Mouse (Mus musculus) heart, embryonic 10.5 days (tissue): ENCODE data around the gene Chchd1. TPM values are rescaled to one million over a fixed set of nuclear protein-coding genes. Genes with fewer than 3 reads are reported as not detected.
A peak's percentile ranks its signal among the peaks of the same experiment; 100 is the strongest.

Experiments used
- DNase-seq: peaks from one replicate; pipeline ENCODE4 v3.0.0-alpha.2; 2017; ENCODE audit warnings: low spot score
- H3K27ac ChIP-seq: fragments of 300-500 bp; sonication (generic); 2 replicates; pipeline ENCODE4 v1.5.1; 2016; ENCODE audit warnings: mild to moderate bottlenecking
- H3K27me3 ChIP-seq: fragments of 300-500 bp; sonication (generic); 2 replicates; pipeline ENCODE4 v1.6.1; 2016; ENCODE audit warnings: mild to moderate bottlenecking; ENCODE audit not compliant: poor library complexity, insufficient read depth, severe bottlenecking
- H3K36me3 ChIP-seq: fragments of 300-500 bp; sonication (generic); 2 replicates; pipeline ENCODE4 v1.6.1; 2016; ENCODE audit warnings: mild to moderate bottlenecking, moderate library complexity
- H3K4me1 ChIP-seq: fragments of 300-500 bp; sonication (generic); 2 replicates; pipeline ENCODE4 v1.6.1; 2016; ENCODE audit warnings: mild to moderate bottlenecking
- H3K4me3 ChIP-seq: fragments of 300-500 bp; sonication (generic); 2 replicates; pipeline ENCODE4 v1.5.1; 2016; ENCODE audit warnings: mild to moderate bottlenecking, moderate library complexity
- H3K9me3 ChIP-seq: fragments of 300-500 bp; sonication (generic); 2 replicates; pipeline ENCODE4 v1.6.1; 2016; ENCODE audit warnings: mild to moderate bottlenecking, moderate library complexity
- WGBS: fragments of 180-500 bp; shearing (Covaris S2); methylation state at CpG from one replicate; pipeline ENCODE4 v1.1.7; 2016; 5-methylcytosine and 5-hydroxymethylcytosine counted together
- microRNA-seq: library from miRNA; unstranded; fragments of <30 nt; microRNA quantifications from one replicate; pipeline ENCODE4, GENCODE M21; 2017
- polyA plus RNA-seq: library from polyadenylated mRNA; unstranded; fragments of >200 nt; fragmentation: Nextera tagmentation; extraction: Ambion mirVana; gene quantifications from 2 replicates; pipeline ENCODE4 v1.2.1, GENCODE M21; 2016

The Chchd1 gene
- polyA plus RNA-seq, 1 experiment from 2014 or later = 224 TPM

DNA sequence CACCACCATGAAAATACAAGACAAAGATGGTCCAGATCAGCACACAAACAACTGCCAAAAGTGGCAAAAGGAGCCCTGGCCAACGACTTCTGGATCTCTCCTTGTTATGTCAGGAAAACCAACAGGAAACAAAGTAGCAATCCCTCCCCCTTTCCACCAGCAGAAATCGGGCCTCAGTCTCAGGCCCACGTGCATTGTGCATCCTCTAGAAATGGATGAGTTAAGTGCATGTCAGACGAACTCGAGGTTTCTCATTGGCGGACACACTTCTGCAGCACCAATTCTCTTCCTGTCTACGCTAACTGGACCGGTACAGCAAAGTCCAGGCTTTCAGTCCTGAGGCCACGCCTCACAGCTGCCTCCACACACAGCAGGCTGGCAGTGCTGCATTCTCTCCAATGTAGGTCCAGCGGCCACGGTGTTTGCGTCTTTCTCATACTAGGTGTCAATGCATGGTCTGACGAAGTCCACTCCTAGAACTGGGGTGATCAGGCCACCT lies 33.1 kb downstream of the Chchd1 start:
- 86% methylated on average over 13 of the region's 13 CpGs for WGBS
- peak overlapping the region; percentile 98; the same call in 1 of the 2 replicates for H3K27ac ChIP-seq
- DNase-seq = no peak
- H3K4me1 ChIP-seq = peaks cover 57% of the 10 kb centered on the region
- no peaks in the 10 kb centered on the region for H3K27me3 ChIP-seq
- H3K36me3 ChIP-seq = peaks cover 71% of the 10 kb centered on the region
- no peaks in the 10 kb centered on the region for H3K9me3 ChIP-seq
- H3K4me3 ChIP-seq = no peak overlapping the region

DNA sequence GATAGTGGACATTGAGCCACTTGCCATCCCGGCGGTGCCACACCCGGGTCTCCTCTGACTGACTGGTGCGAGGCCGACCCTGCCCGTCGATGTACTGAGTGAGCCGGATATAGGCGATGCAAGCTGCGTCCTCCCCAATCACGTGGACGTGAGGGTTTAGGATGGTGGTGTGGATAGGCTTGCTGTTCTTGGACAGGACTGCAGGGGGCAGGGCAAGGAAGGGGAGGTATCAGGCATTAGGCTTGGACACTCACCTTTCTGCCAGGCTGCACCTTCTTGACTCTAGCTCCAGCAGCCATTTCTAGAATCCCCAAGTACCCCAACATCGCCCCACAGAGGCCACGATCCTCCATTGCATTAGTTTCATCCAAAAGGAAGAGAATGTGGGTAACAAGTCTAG lies 34.5 kb downstream of the Chchd1 start:
- Histone ChIP-seq H3K27me3 (no peaks in the 10 kb centered on the region), H3K4me3 (no peak overlapping the region), H3K36me3 (peaks cover 75% of the 10 kb centered on the region), H3K9me3 (no peaks in the 10 kb centered on the region), H3K4me1 (peaks cover 64% of the 10 kb centered on the region), H3K27ac (peak overlapping the region; percentile 42; the same call in 1 of the 2 replicates)
- 42% methylated on average over 14 of the region's 14 CpGs for WGBS
- no peak for DNase-seq

DNA sequence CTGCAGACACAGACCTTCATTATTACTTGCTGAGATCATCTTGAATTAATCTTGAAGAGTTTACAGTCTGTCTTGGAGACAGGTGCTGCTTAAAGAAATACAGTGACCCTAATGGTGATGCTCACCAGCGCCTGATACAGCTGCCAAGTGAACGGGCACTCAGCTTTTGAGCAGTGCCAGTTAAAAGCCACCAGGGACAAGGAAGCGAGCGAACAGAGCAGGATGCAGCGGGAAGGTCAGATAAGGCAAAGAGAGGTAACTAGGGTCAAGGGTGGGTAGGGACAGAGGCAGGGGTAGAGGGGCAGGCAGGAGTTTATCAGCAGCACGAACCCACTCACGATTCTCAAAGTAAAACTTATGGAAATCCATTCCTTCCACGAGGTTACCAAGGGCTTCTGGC lies 35.7 kb downstream of the Chchd1 start:
- H3K27ac ChIP-seq = no peak overlapping the region
- H3K4me3 ChIP-seq = no peak overlapping the region
- peaks cover 76% of the 10 kb centered on the region for H3K36me3 ChIP-seq
- no peaks in the 10 kb centered on the region for H3K9me3 ChIP-seq
- no peak for DNase-seq
- H3K27me3 ChIP-seq = no peaks in the 10 kb centered on the region
- H3K4me1 ChIP-seq = peaks cover 59% of the 10 kb centered on the region
- 61% methylated on average over 8 of the region's 8 CpGs for WGBS

DNA sequence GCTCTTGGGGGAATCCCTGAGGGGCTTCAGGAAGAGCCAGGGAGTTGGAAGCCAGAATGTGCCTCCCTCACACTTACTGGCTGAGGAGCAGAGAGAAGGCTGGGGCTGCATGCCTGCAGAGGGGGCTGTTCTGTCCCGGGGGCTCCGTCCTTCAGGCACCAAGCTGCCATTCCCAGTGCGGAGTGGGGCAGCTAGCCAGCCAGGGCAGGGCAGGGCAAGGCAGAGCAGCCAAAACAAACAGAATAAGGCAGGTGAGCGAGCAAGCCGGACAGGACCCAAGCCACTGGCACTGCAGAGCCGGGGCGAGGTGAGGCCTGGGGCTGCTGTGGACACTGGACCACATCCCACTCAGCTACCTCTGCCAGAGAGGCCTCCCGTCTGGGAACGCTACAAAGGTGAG lies 38.5 kb downstream of the Chchd1 start:
- 86% methylated on average over 9 of the region's 9 CpGs for WGBS
- peaks cover 91% of the 10 kb centered on the region for H3K36me3 ChIP-seq
- H3K4me3 ChIP-seq = no peak overlapping the region
- H3K27ac ChIP-seq = no peak overlapping the region
- H3K27me3 ChIP-seq = no peaks in the 10 kb centered on the region
- H3K9me3 ChIP-seq = no peaks in the 10 kb centered on the region
- DNase-seq = no peak
- peaks cover 33% of the 10 kb centered on the region for H3K4me1 ChIP-seq

DNA sequence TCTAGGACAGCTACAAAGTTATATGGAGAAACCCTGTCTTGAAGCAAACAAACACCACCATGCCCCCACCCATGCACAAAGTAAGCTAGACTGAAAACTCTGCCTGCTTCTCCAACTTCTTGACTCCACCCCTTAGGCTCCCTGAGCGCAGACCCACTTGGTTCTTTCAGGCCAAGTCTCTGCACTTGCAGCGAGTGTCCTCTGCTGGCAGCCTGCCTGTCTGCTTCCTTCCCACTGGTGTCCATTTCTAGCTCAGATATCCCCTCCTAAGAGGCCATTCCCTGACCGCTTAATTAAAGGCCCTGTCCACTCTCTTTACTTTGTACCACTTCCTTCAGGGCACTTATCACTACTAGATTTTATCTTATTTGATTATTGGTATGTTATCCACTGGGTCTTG lies 40.8 kb downstream of the Chchd1 start:
- H3K36me3 ChIP-seq = peaks cover 89% of the 10 kb centered on the region
- no peaks in the 10 kb centered on the region for H3K27me3 ChIP-seq
- H3K4me1 ChIP-seq = peaks cover 25% of the 10 kb centered on the region
- no peaks in the 10 kb centered on the region for H3K9me3 ChIP-seq
- WGBS = 85% methylated on average over 3 of the region's 3 CpGs
- no peak for DNase-seq
- no peak overlapping the region for H3K27ac ChIP-seq
- H3K4me3 ChIP-seq = no peak overlapping the region

DNA sequence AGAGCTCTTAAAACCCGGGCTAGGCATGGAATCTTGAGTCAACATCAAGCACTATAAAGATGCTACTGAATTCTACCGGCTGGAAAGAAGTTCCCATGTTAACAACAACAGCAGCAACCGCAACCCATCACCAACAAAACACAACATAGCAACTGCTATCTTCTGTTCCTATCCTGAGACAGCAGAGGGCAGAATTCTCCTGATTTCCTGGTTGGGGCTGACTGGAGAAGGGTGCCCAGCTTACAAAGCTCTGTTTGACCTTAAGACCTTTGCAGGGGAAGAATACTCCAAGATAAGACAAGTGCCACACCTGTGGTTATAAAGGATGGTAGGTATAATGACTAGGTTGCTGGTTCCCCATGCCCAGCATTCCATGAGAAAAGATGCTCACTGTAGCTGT lies 44.1 kb downstream of the Chchd1 start:
- Histone ChIP-seq H3K36me3 (peaks cover 59% of the 10 kb centered on the region), H3K4me1 (peaks cover 31% of the 10 kb centered on the region), H3K9me3 (no peaks in the 10 kb centered on the region), H3K4me3 (no peak overlapping the region), H3K27me3 (no peaks in the 10 kb centered on the region), H3K27ac (no peak overlapping the region; the same call in 1 of the 2 replicates)
- WGBS = 88% methylated on average over 3 of the region's 3 CpGs
- DNase-seq = no peak

DNA sequence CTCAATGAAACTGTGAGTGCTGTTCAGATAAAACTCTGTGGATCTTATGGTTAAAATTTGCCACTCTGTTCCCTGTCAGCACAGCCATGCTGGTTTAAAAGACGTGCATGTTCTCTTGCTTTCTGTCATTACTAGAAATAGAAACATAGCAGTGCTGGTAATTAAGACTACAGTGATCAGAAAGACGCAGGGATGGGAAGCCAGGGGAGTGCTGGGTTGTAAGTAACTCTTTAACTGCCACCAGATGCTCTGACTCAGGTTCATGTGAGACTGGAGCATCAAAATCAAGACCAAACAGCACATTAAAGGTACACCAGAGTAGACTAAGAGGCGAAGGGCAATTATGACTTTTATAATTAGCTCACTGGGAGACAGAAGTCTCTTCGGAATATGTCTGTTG lies 45.6 kb downstream of the Chchd1 start:
- peaks cover 58% of the 10 kb centered on the region for H3K36me3 ChIP-seq
- no peak overlapping the region for H3K27ac ChIP-seq
- WGBS = 67% methylated on average over 4 of the region's 4 CpGs
- no peaks in the 10 kb centered on the region for H3K9me3 ChIP-seq
- no peak for DNase-seq
- H3K4me3 ChIP-seq = no peak overlapping the region
- no peaks in the 10 kb centered on the region for H3K27me3 ChIP-seq
- H3K4me1 ChIP-seq = peaks cover 30% of the 10 kb centered on the region

DNA sequence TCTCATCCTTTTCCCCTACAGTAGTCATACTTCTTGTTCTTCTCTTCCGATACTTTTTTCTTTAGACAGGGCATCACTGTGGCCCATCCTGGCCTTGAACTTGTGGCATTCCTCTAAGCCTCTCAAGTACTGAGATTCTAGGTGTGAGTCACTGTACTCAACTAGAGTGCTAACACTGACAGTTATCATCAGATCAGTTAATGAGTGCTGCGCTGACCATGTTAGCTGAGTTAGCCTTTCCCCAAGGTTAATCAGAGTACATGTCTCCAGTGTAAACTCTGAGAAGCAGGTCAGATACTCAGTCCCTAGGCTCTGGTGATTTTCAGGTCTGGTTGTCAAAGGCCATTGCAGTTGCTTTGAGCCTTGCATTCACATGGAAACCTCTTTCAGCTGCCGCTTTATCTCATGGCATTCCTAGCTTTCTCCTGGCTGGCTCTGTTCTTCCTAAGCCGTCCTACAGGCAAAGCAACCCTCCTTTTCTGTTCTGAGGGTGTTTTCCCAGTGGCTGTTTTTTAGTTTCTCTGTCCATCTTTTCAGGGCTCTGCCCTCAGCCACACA lies 46.8 kb downstream of the Chchd1 start:
- 41% methylated on average over 4 of the region's 4 CpGs for WGBS
- DNase-seq = no peak
- H3K9me3 ChIP-seq = no peaks in the 10 kb centered on the region
- peaks cover 58% of the 10 kb centered on the region for H3K36me3 ChIP-seq
- peak overlapping the region; percentile 78; the same call in 1 of the 2 replicates for H3K27ac ChIP-seq
- no peak overlapping the region for H3K4me3 ChIP-seq
- no peaks in the 10 kb centered on the region for H3K27me3 ChIP-seq
- peaks cover 30% of the 10 kb centered on the region for H3K4me1 ChIP-seq

DNA sequence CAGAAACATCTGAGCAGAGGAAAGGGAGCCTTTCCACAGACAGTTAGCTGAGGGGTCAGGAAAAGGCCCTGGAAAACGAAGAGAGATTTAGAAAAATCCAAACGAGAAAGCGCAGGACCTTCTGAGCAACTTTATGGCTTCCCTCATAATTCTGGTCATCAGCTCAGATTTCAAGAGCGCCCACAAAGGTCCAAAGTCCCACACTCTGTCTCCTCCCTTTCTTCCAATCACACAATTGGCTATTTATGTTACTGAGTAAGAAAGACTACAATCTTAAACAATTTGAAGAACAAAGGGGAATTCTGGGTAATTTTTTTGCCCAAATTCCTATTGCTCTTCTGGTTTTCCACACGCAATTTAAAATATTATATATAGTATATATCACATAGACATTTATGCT lies 47.7 kb downstream of the Chchd1 start:
- Histone ChIP-seq H3K9me3 (no peaks in the 10 kb centered on the region), H3K4me1 (peaks cover 30% of the 10 kb centered on the region), H3K27me3 (no peaks in the 10 kb centered on the region), H3K27ac (peak overlapping the region; percentile 78), H3K4me3 (no peak overlapping the region), H3K36me3 (peaks cover 58% of the 10 kb centered on the region)
- 88% methylated on average over 5 of the region's 5 CpGs for WGBS
- DNase-seq = no peak

DNA sequence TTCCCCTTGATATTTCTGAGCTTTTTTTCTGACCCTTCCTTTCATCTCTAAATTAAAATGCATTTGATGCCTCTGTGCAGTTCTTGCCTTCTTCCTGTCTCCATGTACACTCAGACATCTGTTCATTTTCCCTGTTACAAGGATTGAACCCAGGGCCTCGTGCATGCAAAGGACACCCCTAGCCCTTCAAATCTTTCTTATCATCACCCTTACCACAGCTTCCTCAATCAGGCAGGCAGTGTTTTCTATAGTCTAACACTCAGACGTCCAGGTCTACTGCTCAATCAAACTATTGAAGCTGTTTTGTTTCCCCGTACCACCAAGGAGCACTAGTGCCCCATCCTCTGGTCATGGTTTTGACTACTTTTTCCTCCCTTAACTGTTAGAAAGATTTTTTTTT lies 51.0 kb downstream of the Chchd1 start:
- no peak overlapping the region for H3K27ac ChIP-seq
- no peak overlapping the region for H3K4me3 ChIP-seq
- DNase-seq = no peak
- H3K9me3 ChIP-seq = no peaks in the 10 kb centered on the region
- peaks cover 64% of the 10 kb centered on the region for H3K36me3 ChIP-seq
- WGBS = 71% methylated on average over 3 of the region's 3 CpGs
- no peaks in the 10 kb centered on the region for H3K27me3 ChIP-seq
- H3K4me1 ChIP-seq = peaks cover 21% of the 10 kb centered on the region

Small RNA genes within 50 kb of the gene (microRNA-seq; reads per million reads assigned to microRNA genes)
- 2.3 reads per million for gene Mir6946

Other genes with a start within 250 kb of the Chchd1 start
- 36.6 and 38.5 TPM in 2 replicates for gene Anxa7, start 222.9 kb upstream of the Chchd1 start, polyA plus RNA-seq
- gene Mss51, start 206.1 kb upstream of the Chchd1 start, polyA plus RNA-seq = 0.64 and 0.65 TPM in 2 replicates
- gene Ppp3cb, start 156.4 kb upstream of the Chchd1 start, polyA plus RNA-seq = 36.2 and 37.8 TPM in 2 replicates
- gene Usp54, start 61.9 kb upstream of the Chchd1 start, polyA plus RNA-seq = 7.3 and 7.5 TPM in 2 replicates
- gene Myoz1, start 46.5 kb upstream of the Chchd1 start, polyA plus RNA-seq = 22.8 and 30.3 TPM in 2 replicates
- gene Synpo2l, start 34.7 kb upstream of the Chchd1 start, polyA plus RNA-seq = 87.0 and 172 TPM in 2 replicates
- 101 and 113 TPM in 2 replicates for gene Sec24c, start 28.7 kb upstream of the Chchd1 start, polyA plus RNA-seq
- gene Fut11, start 8.0 kb upstream of the Chchd1 start, polyA plus RNA-seq = 18.4 and 19.5 TPM in 2 replicates
- gene Zswim8, start 4.5 kb downstream of the Chchd1 start, polyA plus RNA-seq = 25.9 and 33.1 TPM in 2 replicates
- gene Ndst2, start 31.6 kb downstream of the Chchd1 start, polyA plus RNA-seq = 17.5 and 19.7 TPM in 2 replicates
- 60.6 and 65.3 TPM in 2 replicates for gene Camk2g, start 91.1 kb downstream of the Chchd1 start, polyA plus RNA-seq
- gene Plau, start 133.7 kb downstream of the Chchd1 start, polyA plus RNA-seq = 0.23 and 0.30 TPM in 2 replicates
- 68.9 and 94.1 TPM in 2 replicates for gene Vcl, start 226.4 kb downstream of the Chchd1 start, polyA plus RNA-seq